ENCODE assay signal across 15 mouse cellular contexts in the genomic region with DNA sequence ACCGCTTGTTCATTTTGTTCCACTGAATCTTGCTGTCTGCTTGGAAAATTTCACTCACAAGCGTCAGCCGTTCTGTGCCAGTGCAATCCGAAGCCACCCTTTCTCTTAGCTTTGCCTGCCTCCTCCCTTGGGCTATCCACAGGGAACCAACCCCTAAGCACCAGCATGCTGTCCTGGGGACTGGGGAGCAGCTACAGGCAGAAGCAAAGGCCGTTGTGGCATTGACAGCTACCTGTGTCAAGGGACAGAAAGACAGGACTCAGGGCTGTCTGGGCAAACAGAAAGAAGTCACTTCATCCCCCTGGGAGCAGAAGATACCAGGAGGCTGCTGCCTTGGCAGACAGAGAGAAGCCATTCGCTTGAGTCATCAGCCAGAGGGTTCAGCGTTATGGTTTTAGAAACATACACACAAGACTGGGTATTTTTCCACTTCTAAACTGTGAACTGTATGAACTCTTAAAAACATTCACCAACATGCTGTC. TPM values are rescaled to one million over a fixed set of nuclear protein-coding genes. Genes with fewer than 3 reads are reported as not detected.
DNase-seq lines count a peak whose midpoint lies in the region; ATAC-seq and TF ChIP-seq lines count a peak whose summit lies in the region.
"Had no signal": no experiment of that assay in that cellular context is flagged by ENCODE, and none has a peak within 500 bp of the region (broad histone marks: within the 10 kb centered on the region; RNA-seq: fewer than 3 reads in every experiment).

No protein-coding gene starts in this region.

- DNase-seq in gastrocnemius, adult 2 months, result no peak
- DNase-seq in gastrocnemius, postnatal 10 days, result no peak
- DNase-seq in spleen, adult 2 months (ENCODE audit: low read depth in 1 of 2, low spot score in 2 of 2), result no peak
- no peak for DNase-seq in spleen, postnatal 10 days (ENCODE audit: low spot score in 2 of 2)
- no peak for DNase-seq in right cerebral cortex, postnatal 25 days
- DNase-seq in right cerebral cortex, postnatal 4 days, result no peak
- DNase-seq: cerebellum, postnatal 10 days; liver, embryonic 13.5 days had no signal

- H3K4me1 ChIP-seq in spleen, adult 2 months (ENCODE audit: control insufficient read depth, insufficient read depth, insufficient read length), result peaks cover 17% of the 10 kb centered on the region; the same call in 1 of the 2 replicates
- peaks cover 26% of the 10 kb centered on the region for H3K4me1 ChIP-seq in embryonic fibroblast, embryonic 13.5 days (ENCODE audit: control insufficient read depth, insufficient read depth, low read length)
- H3K4me1 ChIP-seq in neural tube, embryonic 15.5 days, result peaks cover 21% of the 10 kb centered on the region

- H3K27ac ChIP-seq in gastrocnemius, adult 2 months, result peak overlapping the region; percentile 77
- peak overlapping the region; percentile 80 for H3K27ac ChIP-seq in spleen, adult 2 months (ENCODE audit: insufficient read depth, low read length)
- peak overlapping the region; percentile 85 for H3K27ac ChIP-seq in embryonic fibroblast, embryonic 13.5 days (ENCODE audit: insufficient read depth, low read length)
- no peak overlapping the region for H3K27ac ChIP-seq in neural tube, embryonic 15.5 days (replicated peaks)
- H3K27ac ChIP-seq: embryonic facial prominence, embryonic 13.5 days; hindbrain, embryonic 13.5 days; liver, embryonic 13.5 days; midbrain, embryonic 15.5 days had no signal

- H3K36me3 ChIP-seq in spleen, adult 2 months (ENCODE audit: control insufficient read depth, insufficient read depth, low read length), result no peaks in the 10 kb centered on the region
- 0 out of 2 replicates have a peak, but pooled peaks cover 4% of the 10 kb centered on the region for H3K36me3 ChIP-seq in neural tube, embryonic 15.5 days
- H3K36me3 ChIP-seq: liver, embryonic 13.5 days had no signal

- 73% methylated on average over 7 of the region's 7 CpGs for WGBS in spleen, adult 2 months
- WGBS in neural tube, embryonic 15.5 days, result 87% methylated on average over 7 of the region's 7 CpGs

- no peak overlapping the region for H3K9ac ChIP-seq in neural tube, embryonic 15.5 days (replicated peaks)
- H3K9ac ChIP-seq: embryonic facial prominence, embryonic 13.5 days; hindbrain, embryonic 13.5 days; kidney, embryonic 15.5 days; liver, embryonic 13.5 days; midbrain, embryonic 15.5 days had no signal

- H3K27me3 ChIP-seq in spleen, adult 2 months (ENCODE audit: control insufficient read depth, insufficient read depth, low read length), result no peaks in the 10 kb centered on the region
- H3K27me3 ChIP-seq in neural tube, embryonic 15.5 days (replicated peaks), result no peaks in the 10 kb centered on the region
- H3K27me3 ChIP-seq: embryonic facial prominence, embryonic 13.5 days had no signal

- H3K9me3 ChIP-seq in neural tube, embryonic 15.5 days (replicated peaks), result no peaks in the 10 kb centered on the region
- H3K9me3 ChIP-seq: embryonic facial prominence, embryonic 13.5 days; hindbrain, embryonic 13.5 days; kidney, embryonic 15.5 days; liver, embryonic 13.5 days; midbrain, embryonic 15.5 days had no signal

- TF ChIP-seq POLR2A in spleen, adult 2 months (IDR thresholded peaks at IDR 0.05; ENCODE audit: low read depth, low read length), result no peak
- no peak for TF ChIP-seq POLR2A in embryonic fibroblast, embryonic 13.5 days (IDR thresholded peaks at IDR 0.05; ENCODE audit: low read depth, low read length)

- no peak for ATAC-seq in neural tube, embryonic 15.5 days (ENCODE audit: low FRiP score)
- ATAC-seq: forebrain, embryonic 16.5 days; midbrain, embryonic 15.5 days had no signal

- TF ChIP-seq CTCF in gastrocnemius, adult 2 months (IDR thresholded peaks at IDR 0.05), result no peak
- TF ChIP-seq CTCF in spleen, adult 2 months (IDR thresholded peaks at IDR 0.05; ENCODE audit: extremely low read depth, insufficient read depth, insufficient read length, insufficient replicate concordance), result no peak
- TF ChIP-seq CTCF in embryonic fibroblast, embryonic 13.5 days (IDR thresholded peaks at IDR 0.05; ENCODE audit: borderline replicate concordance, insufficient read depth, low read length), result no peak

- intact Hi-C loops in gastrocnemius, adult 2 months (cut with DNase I), result no loop called here

- no peak overlapping the region for H3K4me2 ChIP-seq in neural tube, embryonic 15.5 days
- H3K4me2 ChIP-seq: embryonic facial prominence, embryonic 13.5 days; hindbrain, embryonic 13.5 days; kidney, embryonic 15.5 days; liver, embryonic 13.5 days; midbrain, embryonic 15.5 days had no signal

- H3K4me3 ChIP-seq in gastrocnemius, adult 2 months, result no peak overlapping the region
- H3K4me3 ChIP-seq in spleen, adult 2 months (ENCODE audit: extremely low read depth, insufficient read depth, insufficient read length), result no peak overlapping the region
- H3K4me3 ChIP-seq in embryonic fibroblast, embryonic 13.5 days (ENCODE audit: insufficient read depth, low read length), result no peak overlapping the region
- H3K4me3 ChIP-seq in neural tube, embryonic 15.5 days (replicated peaks), result no peak overlapping the region
- H3K4me3 ChIP-seq: embryonic facial prominence, embryonic 13.5 days; hindbrain, embryonic 13.5 days; kidney, embryonic 15.5 days; liver, embryonic 13.5 days; midbrain, embryonic 15.5 days had no signal

RNA-seq across cellular contexts. Expression of a gene that starts 18.7 kb away (rescaled TPM):
- total RNA-seq in gastrocnemius, adult 2 months (2021), result 1 to 10 TPM; 2.9 to 6.8 TPM
- total RNA-seq in gastrocnemius, postnatal 10 days (2021), result 10 to 100 TPM; 16.1 to 30.9 TPM
- 6.1 and 6.5 TPM in 2 replicates for polyA plus RNA-seq in spleen, adult 2 months (2012; rRNA removed)
- polyA plus RNA-seq in embryonic fibroblast, embryonic 13.5 days (2011; ENCODE audit: insufficient read length, low read depth, missing spikeins), result 37.2 and 74.9 TPM in 2 replicates
- polyA plus RNA-seq in neural tube, embryonic 15.5 days (2015; fragmentation: Nextera tagmentation; extraction: Ambion mirVana), result 33.4 and 35.6 TPM in 2 replicates
